Mouse (Mus musculus) brain, embryonic 14.5 days (tissue): ENCODE measurements around the gene Lefty2. TPM values are rescaled to one million over a fixed set of nuclear protein-coding genes. Genes with fewer than 3 reads are reported as not detected.

Experiments used
- DNase-seq: peaks from one replicate; pipeline ENCODE4 v3.0.0-alpha.2; 2011; ENCODE audit warnings: low read depth
- CTCF ChIP-seq: fragments of 200-500 bp; IDR thresholded peaks from 2 replicates; pipeline ENCODE4 v1.5.1; 2012; ENCODE audit warnings: inconsistent platforms, mild to moderate bottlenecking, moderate library complexity, borderline replicate concordance; ENCODE audit not compliant: insufficient read depth, insufficient read length; ENCODE audit errors: extremely low read depth
- POLR2A ChIP-seq: fragments of 200-500 bp; IDR thresholded peaks from 2 replicates; pipeline ENCODE4 v1.6.1; 2012; ENCODE audit warnings: mild to moderate bottlenecking, inconsistent platforms, borderline replicate concordance; ENCODE audit not compliant: poor library complexity, insufficient read depth, insufficient read length, severe bottlenecking; ENCODE audit errors: extremely low read depth
- polyA plus RNA-seq: library from polyadenylated mRNA; depleted of rRNA; stranded (reverse); fragments of >200 nt; gene quantifications from 2 replicates; pipeline ENCODE4 v1.2.3, GENCODE M21; 2012; rRNA removed

Lefty2 gene
- polyA plus RNA-seq, 1 experiment = 1.4 TPM

GRCm38 (mm10) chr1:180943032-180943644 is 50.2 kb downstream of the Lefty2 start:
- DNase-seq = no peak
- TF ChIP-seq POLR2A (no peak), CTCF (no peak)

- no peak for DNase-seq
- TF ChIP-seq POLR2A (no peak), CTCF (no peak)
These were observed 51.0 kb downstream of the Lefty2 start for GRCm38 (mm10) chr1:180943896-180944295.

GRCm38 (mm10) chr1:180944553-180944952 is 51.6 kb downstream of the Lefty2 start:
- DNase-seq = no peak
- TF ChIP-seq CTCF = no peak
- no peak for TF ChIP-seq POLR2A

- no peak for TF ChIP-seq POLR2A
- no peak for TF ChIP-seq CTCF
- DNase-seq = peak; percentile 74
These were observed 52.4 kb downstream of the Lefty2 start for GRCm38 (mm10) chr1:180945001-180945980.

GRCm38 (mm10) chr1:180946448-180946847 is 53.5 kb downstream of the Lefty2 start:
- DNase-seq = no peak
- TF ChIP-seq CTCF = no peak
- TF ChIP-seq POLR2A = no peak

Other genes starting within 250 kb of the Lefty2 start
- gene Mixl1, start 196.1 kb upstream of the Lefty2 start, polyA plus RNA-seq = 0.04 and 0.05 TPM in 2 replicates
- 28.8 and 36.1 TPM in 2 replicates for gene Acbd3, start 167.1 kb upstream of the Lefty2 start, polyA plus RNA-seq
- gene H3f3a, start 79.2 kb upstream of the Lefty2 start, polyA plus RNA-seq = 2,000 and 2,211 TPM in 2 replicates
- 22.0 and 25.5 TPM in 2 replicates for gene Sde2, start 42.0 kb upstream of the Lefty2 start, polyA plus RNA-seq
- 45.7 and 65.9 TPM in 2 replicates for gene Pycr2, start 11.2 kb downstream of the Lefty2 start, polyA plus RNA-seq
- gene Lefty1, start 41.9 kb downstream of the Lefty2 start, polyA plus RNA-seq = 1.1 and 1.3 TPM in 2 replicates
- 3.3 and 3.6 TPM in 2 replicates for gene Tmem63a, start 49.2 kb downstream of the Lefty2 start, polyA plus RNA-seq
- gene Ephx1, start 127.8 kb downstream of the Lefty2 start, polyA plus RNA-seq = 2.8 and 5.1 TPM in 2 replicates
- gene 9130409I23Rik, start 158.1 kb downstream of the Lefty2 start, polyA plus RNA-seq = not detected in 2 replicates